Mouse (Mus musculus) G1E (cell line): ENCODE measurements around the gene Fthl17f.

Source experiments
- CTCF ChIP-seq: IDR thresholded peaks from 2 replicates; pipeline ENCODE4 v1.5.1; 2012; ENCODE audit warnings: low read depth, low read length, inconsistent platforms, mixed read lengths
- GATA1 ChIP-seq: IDR thresholded peaks from 2 replicates; pipeline ENCODE4 v1.6.1; 2012; ENCODE audit warnings: borderline replicate concordance, low read length, inconsistent platforms, mixed read lengths
- POLR2AphosphoS5 ChIP-seq: IDR thresholded peaks from 2 replicates; pipeline ENCODE4 v1.6.1; 2012; ENCODE audit warnings: low read depth, low read length, inconsistent platforms; ENCODE audit not compliant: insufficient replicate concordance
- TAL1 ChIP-seq: conservative IDR thresholded peaks from 2 replicates; pipeline ENCODE4 v1.6.1; 2012; ENCODE audit warnings: low read depth, low read length, inconsistent platforms, mixed read lengths

- TF ChIP-seq GATA1, result no peak
- TF ChIP-seq POLR2AphosphoS5, result no peak
- no peak for TF ChIP-seq CTCF
- no peak for TF ChIP-seq TAL1
Observed at GRCm38 (mm10) chrX:9016079-9016478, 46.7 kb upstream of the Fthl17f start.
